Mouse (Mus musculus) lung, postnatal 36 days (tissue): Measurements from ENCODE around the gene Clasp2.
"Not testable (repeated sequence)": the region's sequence is repeated elsewhere in the genome, so short reads cannot be mapped to it uniquely, and the experiment has no call there.

Source experiments
- DNase-seq: peaks from one replicate; pipeline ENCODE4 v3.0.0; 2022; ENCODE audit warnings: mixed read lengths

The Clasp2 gene

GRCm38 (mm10) chr9:113741108-113741636 is at the start of gene Clasp2:
Gene Clasp2 (plus strand): TSS chr9:113741473.
- DNase-seq: peak; percentile 92

- DNase-seq: peak; percentile 41
Measured at GRCm38 (mm10) chr9:113701441-113702160, 39.7 kb upstream of the Clasp2 start.

GRCm38 (mm10) chr9:113706108-113706507 is 35.2 kb upstream of the Clasp2 start:
- DNase-seq: no peak

GRCm38 (mm10) chr9:113706841-113707240 is 34.4 kb upstream of the Clasp2 start:
- no peak for DNase-seq

- peak; percentile 91 for DNase-seq
Measured at GRCm38 (mm10) chr9:113707481-113708360, 33.6 kb upstream of the Clasp2 start, which contains the start of gene Pdcd6ip. Gene Pdcd6ip (minus strand): TSS chr9:113708259.

- DNase-seq: no peak
Measured at GRCm38 (mm10) chr9:113708361-113709280, 32.7 kb upstream of the Clasp2 start.

- no peak for DNase-seq
Measured at GRCm38 (mm10) chr9:113710871-113711270, 30.4 kb upstream of the Clasp2 start.

GRCm38 (mm10) chr9:113719063-113719462 is 22.2 kb upstream of the Clasp2 start:
- peak; percentile 61 for DNase-seq

GRCm38 (mm10) chr9:113724646-113725045 is 16.6 kb upstream of the Clasp2 start:
- DNase-seq: no peak

- DNase-seq: not testable (repeated sequence)
Measured at GRCm38 (mm10) chr9:113725609-113726008, 15.7 kb upstream of the Clasp2 start.

GRCm38 (mm10) chr9:113726131-113726530 is 15.1 kb upstream of the Clasp2 start:
- no peak for DNase-seq

- DNase-seq: no peak
Measured at GRCm38 (mm10) chr9:113726991-113727680, 14.1 kb upstream of the Clasp2 start.

GRCm38 (mm10) chr9:113731540-113731939 is 9.7 kb upstream of the Clasp2 start:
- DNase-seq: no peak

- no peak for DNase-seq
Measured at GRCm38 (mm10) chr9:113735920-113736319, 5.4 kb upstream of the Clasp2 start.

GRCm38 (mm10) chr9:113738021-113738420 is 3.3 kb upstream of the Clasp2 start:
- peak; percentile 22 for DNase-seq

- peak; percentile 44 for DNase-seq
Measured at GRCm38 (mm10) chr9:113738941-113739340, 2.3 kb upstream of the Clasp2 start.

- peak; percentile 25 for DNase-seq
Measured at GRCm38 (mm10) chr9:113741637-113742137, 414 bp downstream of the Clasp2 start.

- peak; percentile 42 for DNase-seq
Measured at GRCm38 (mm10) chr9:113742361-113742794, 1.1 kb downstream of the Clasp2 start.

GRCm38 (mm10) chr9:113743291-113743690 is 2.0 kb downstream of the Clasp2 start:
- no peak for DNase-seq

- peak; percentile 47 for DNase-seq
Measured at GRCm38 (mm10) chr9:113749356-113749755, 8.1 kb downstream of the Clasp2 start.
